Mouse (Mus musculus) forebrain, embryonic 13.5 days (tissue): ENCODE results near the gene Pcsk7. TPM values are rescaled to one million over a fixed set of nuclear protein-coding genes. Genes with fewer than 3 reads are reported as not detected.

ENCODE experiments used
- ATAC-seq: fragments of 200-750 bp; cut with Nextera tagmentation; 2 replicates; pipeline ENCODE4 v1.8.0; 2017
- H3K27ac ChIP-seq: fragments of 300-500 bp; sonication (generic); 2 replicates; pipeline ENCODE4 v1.5.1; 2015; ENCODE audit warnings: inconsistent platforms, mild to moderate bottlenecking, moderate library complexity
- H3K27me3 ChIP-seq: fragments of 300-500 bp; sonication (generic); 2 replicates; pipeline ENCODE4 v1.6.1; 2015; ENCODE audit warnings: mild to moderate bottlenecking, inconsistent platforms
- H3K36me3 ChIP-seq: fragments of 300-500 bp; sonication (generic); 2 replicates; pipeline ENCODE4 v1.6.1; 2015; ENCODE audit warnings: mild to moderate bottlenecking, inconsistent platforms; ENCODE audit not compliant: poor library complexity, severe bottlenecking
- H3K4me1 ChIP-seq: fragments of 300-500 bp; sonication (generic); 2 replicates; pipeline ENCODE4 v1.6.1; 2015; ENCODE audit warnings: inconsistent platforms
- H3K4me2 ChIP-seq: fragments of 300-500 bp; sonication (generic); 2 replicates; pipeline ENCODE4 v1.6.1; 2015; ENCODE audit warnings: inconsistent platforms, mild to moderate bottlenecking, moderate library complexity
- H3K4me3 ChIP-seq: fragments of 300-500 bp; sonication (generic); 2 replicates; pipeline ENCODE4 v1.5.1; 2015; ENCODE audit warnings: mild to moderate bottlenecking, inconsistent platforms
- H3K9ac ChIP-seq: fragments of 300-500 bp; sonication (generic); 2 replicates; pipeline ENCODE4 v1.6.1; 2015; ENCODE audit warnings: mild to moderate bottlenecking, inconsistent platforms
- H3K9me3 ChIP-seq: fragments of 300-500 bp; sonication (generic); replicated peaks from 2 replicates; pipeline ENCODE4 v1.6.1; 2016; ENCODE audit warnings: inconsistent platforms
- WGBS: fragments of 180-500 bp; shearing (Covaris S2); methylation state at CpG from one replicate; pipeline ENCODE4 v1.1.7; 2015; 5-methylcytosine and 5-hydroxymethylcytosine counted together
- microRNA-seq: library from miRNA; unstranded; fragments of <30 nt; microRNA quantifications from one replicate; pipeline ENCODE4, GENCODE M21; 2016
- polyA plus RNA-seq: library from polyadenylated mRNA; unstranded; fragments of >200 nt; fragmentation: Nextera tagmentation; extraction: Ambion mirVana; gene quantifications from 2 replicates; pipeline ENCODE4 v1.2.1, GENCODE M21; 2015

Pcsk7 gene
- polyA plus RNA-seq, 1 experiment from 2014 or later, result 20.1 TPM

- H3K9me3 ChIP-seq, result no peaks in the 10 kb centered on the region
- peak overlapping the region; percentile 96 for H3K4me2 ChIP-seq
- peak overlapping the region; percentile 75 for H3K27ac ChIP-seq
- H3K36me3 ChIP-seq, result peaks cover 24% of the 10 kb centered on the region
- peaks cover 48% of the 10 kb centered on the region for H3K4me1 ChIP-seq
- H3K27me3 ChIP-seq, result no peaks in the 10 kb centered on the region
- H3K9ac ChIP-seq, result peak overlapping the region; percentile 89
- WGBS, result under 1% methylated on average over 61 of the region's 63 CpGs
- H3K4me3 ChIP-seq, result peak overlapping the region; percentile 91
- peak; percentile 37; the same call in 1 of the 2 replicates for ATAC-seq
Observed at GRCm38 (mm10) chr9:45954294-45955106, 48.2 kb downstream of the Pcsk7 start.

GRCm38 (mm10) chr9:45955107-45955963, 49.0 kb downstream of the Pcsk7 start, which contains the start of gene Sidt2:
Gene Sidt2, minus strand, starts transcription at chr9:45955258.
- WGBS, result under 1% methylated on average over 43 of the region's 48 CpGs

GRCm38 (mm10) chr9:45958023-45958670, 51.9 kb downstream of the Pcsk7 start:
- peaks cover 46% of the 10 kb centered on the region for H3K4me1 ChIP-seq
- no peak overlapping the region for H3K4me2 ChIP-seq
- H3K27me3 ChIP-seq, result no peaks in the 10 kb centered on the region
- H3K4me3 ChIP-seq, result no peak overlapping the region
- 60% methylated on average over 7 of the region's 7 CpGs for WGBS
- no peak overlapping the region for H3K27ac ChIP-seq
- H3K9me3 ChIP-seq, result no peaks in the 10 kb centered on the region
- no peak overlapping the region for H3K9ac ChIP-seq
- ATAC-seq, result no peak
- H3K36me3 ChIP-seq, result peaks cover 27% of the 10 kb centered on the region

More at GRCm38 (mm10) chr9:45955107-45955963, 49.0 kb downstream of the Pcsk7 start, which contains the start of gene Sidt2:
- Histone ChIP-seq H3K4me1 (peaks cover 48% of the 10 kb centered on the region), H3K27me3 (no peaks in the 10 kb centered on the region), H3K4me2 (peak within 1 kb of the TSS; percentile 96), H3K9me3 (no peaks in the 10 kb centered on the region), H3K4me3 (peak within 1 kb of the TSS; percentile 91), H3K27ac (peak within 1 kb of the TSS; percentile 75), H3K9ac (peak within 1 kb of the TSS; percentile 89), H3K36me3 (peaks cover 20% of the 10 kb centered on the region)
- peak; percentile 98 for ATAC-seq

GRCm38 (mm10) chr9:45958851-45959250, 52.6 kb downstream of the Pcsk7 start:
- H3K27ac ChIP-seq, result peak overlapping the region; percentile 60

GRCm38 (mm10) chr9:45959661-45960060, 53.4 kb downstream of the Pcsk7 start:
- no peak for ATAC-seq
- Histone ChIP-seq H3K4me2 (no peak overlapping the region), H3K4me3 (no peak overlapping the region), H3K9me3 (no peaks in the 10 kb centered on the region), H3K36me3 (peaks cover 42% of the 10 kb centered on the region), H3K4me1 (peaks cover 33% of the 10 kb centered on the region), H3K27ac (no peak overlapping the region; the same call in 1 of the 2 replicates), H3K27me3 (no peaks in the 10 kb centered on the region), H3K9ac (no peak overlapping the region)
- WGBS, result 83% methylated on average over 7 of the region's 7 CpGs

More at GRCm38 (mm10) chr9:45958851-45959250, 52.6 kb downstream of the Pcsk7 start:
- Histone ChIP-seq H3K27me3 (no peaks in the 10 kb centered on the region), H3K36me3 (peaks cover 34% of the 10 kb centered on the region), H3K9me3 (no peaks in the 10 kb centered on the region), H3K9ac (no peak overlapping the region), H3K4me2 (no peak overlapping the region), H3K4me3 (no peak overlapping the region), H3K4me1 (peaks cover 39% of the 10 kb centered on the region)
- no peak for ATAC-seq
- 36% methylated on average over 4 of the region's 4 CpGs for WGBS

GRCm38 (mm10) chr9:45961855-45962254, 55.6 kb downstream of the Pcsk7 start:
- Histone ChIP-seq H3K27ac (no peak overlapping the region), H3K4me1 (peaks cover 18% of the 10 kb centered on the region), H3K27me3 (no peaks in the 10 kb centered on the region), H3K4me2 (no peak overlapping the region), H3K9me3 (no peaks in the 10 kb centered on the region), H3K36me3 (peaks cover 63% of the 10 kb centered on the region), H3K9ac (no peak overlapping the region), H3K4me3 (no peak overlapping the region)
- no peak for ATAC-seq
- 91% methylated on average over 2 of the region's 2 CpGs for WGBS

- Histone ChIP-seq H3K9me3 (no peaks in the 10 kb centered on the region), H3K4me3 (no peak overlapping the region), H3K36me3 (peaks cover 79% of the 10 kb centered on the region), H3K4me1 (peaks cover 5% of the 10 kb centered on the region), H3K4me2 (no peak overlapping the region), H3K27ac (no peak overlapping the region), H3K9ac (no peak overlapping the region), H3K27me3 (no peaks in the 10 kb centered on the region)
- no peak for ATAC-seq
- 95% methylated on average over 6 of the region's 6 CpGs for whole genome bisulfite sequencing
Observed at GRCm38 (mm10) chr9:45963577-45963976, 57.3 kb downstream of the Pcsk7 start.

GRCm38 (mm10) chr9:45976884-45977283, 70.6 kb downstream of the Pcsk7 start:
- WGBS, result 84% methylated on average over 2 of the region's 2 CpGs
- no peaks in the 10 kb centered on the region for H3K9me3 ChIP-seq
- no peak overlapping the region for H3K4me3 ChIP-seq
- no peak overlapping the region for H3K27ac ChIP-seq
- no peak for ATAC-seq
- H3K27me3 ChIP-seq, result no peaks in the 10 kb centered on the region
- H3K36me3 ChIP-seq, result peaks cover 53% of the 10 kb centered on the region
- H3K4me1 ChIP-seq, result peaks cover 18% of the 10 kb centered on the region
- no peak overlapping the region for H3K4me2 ChIP-seq
- H3K9ac ChIP-seq, result no peak overlapping the region

Small RNAs within 50 kb of the gene (microRNA-seq; reads per million reads assigned to microRNA genes)
- not detected for gene Mir7087

Other genes starting within 250 kb of the Pcsk7 start
- 16.1 and 19.1 TPM in 2 replicates for gene Cep164, start 77.8 kb upstream of the Pcsk7 start, polyA plus RNA-seq
- gene Bace1, start 67.9 kb upstream of the Pcsk7 start, polyA plus RNA-seq, result 33.5 and 35.6 TPM in 2 replicates
- gene Rnf214, start 414 bp downstream of the Pcsk7 start, polyA plus RNA-seq, result 92.9 and 94.3 TPM in 2 replicates
- gene Tagln, start 29.6 kb downstream of the Pcsk7 start, polyA plus RNA-seq, result 2.5 and 3.1 TPM in 2 replicates
- gene Sidt2, start 48.8 kb downstream of the Pcsk7 start, polyA plus RNA-seq, result 22.6 and 26.3 TPM in 2 replicates
- 277 and 295 TPM in 2 replicates for gene Pafah1b2, start 106.2 kb downstream of the Pcsk7 start, polyA plus RNA-seq
- 4.9 TPM in 2 replicates for gene Sik3, start 106.3 kb downstream of the Pcsk7 start, polyA plus RNA-seq